Mouse (Mus musculus) layer of hippocampus, postnatal 25 days (tissue): Measurements from ENCODE around the gene Nek1. TPM values are rescaled to one million over a fixed set of nuclear protein-coding genes. Genes with fewer than 3 reads are reported as not detected.

ENCODE experiments used
- DNase-seq, 2 experiments: peaks; one replicate each; pipeline ENCODE4 v3.0.0; 2022; ENCODE audit warnings: mixed read lengths in 2 of 2, low spot score in 1 of 2; ENCODE audit errors: extremely low spot score in 1 of 2
- total RNA-seq, 2 experiments: library from RNA; stranded (reverse); gene quantifications; 2 replicates each; pipeline ENCODE4 v1.2.3; 2021

Nek1 gene
- total RNA-seq, 2 experiments from 2014 or later: 21.1 to 27.4 TPM

DNA sequence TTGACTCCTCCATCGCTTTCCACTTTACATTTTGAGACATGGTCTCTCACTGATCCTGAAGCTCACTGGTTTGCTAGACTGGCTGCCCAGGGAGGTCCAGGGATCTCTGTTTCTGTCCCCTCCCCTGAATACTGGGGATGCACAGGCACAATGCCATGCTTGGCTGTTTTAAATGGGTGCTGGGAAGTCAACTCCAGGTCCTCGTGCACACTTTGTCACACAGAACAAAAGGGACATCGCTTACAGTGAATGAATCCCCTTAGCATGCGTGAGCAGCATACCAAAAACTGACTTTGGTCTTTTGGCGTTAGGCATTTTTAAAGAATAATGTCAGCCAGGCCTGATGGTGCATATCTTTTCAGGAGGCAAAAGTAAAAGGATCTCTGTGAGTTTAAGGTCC is 155.7 kb downstream of the Nek1 start:
- no peak for DNase-seq

DNA sequence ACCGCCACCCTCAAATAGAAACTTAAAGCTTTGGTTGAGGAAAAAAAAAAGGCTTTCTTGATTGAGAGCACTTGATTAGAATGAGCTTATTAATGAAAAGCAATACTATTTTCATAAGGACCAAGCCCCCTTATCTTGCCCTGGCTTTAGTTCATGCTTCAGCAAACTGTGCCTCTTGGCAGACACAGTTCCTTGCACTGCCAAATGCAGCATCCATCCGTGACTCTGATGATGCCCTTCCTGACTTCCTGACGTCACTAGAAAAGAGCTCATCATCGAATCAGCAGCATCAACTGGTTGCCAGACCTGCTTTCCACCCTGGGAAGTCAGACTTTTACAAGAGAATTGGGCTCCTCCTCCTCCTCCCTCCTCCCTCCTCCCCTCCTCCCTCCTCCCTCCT is 157.6 kb downstream of the Nek1 start:
- no peak for DNase-seq

DNA sequence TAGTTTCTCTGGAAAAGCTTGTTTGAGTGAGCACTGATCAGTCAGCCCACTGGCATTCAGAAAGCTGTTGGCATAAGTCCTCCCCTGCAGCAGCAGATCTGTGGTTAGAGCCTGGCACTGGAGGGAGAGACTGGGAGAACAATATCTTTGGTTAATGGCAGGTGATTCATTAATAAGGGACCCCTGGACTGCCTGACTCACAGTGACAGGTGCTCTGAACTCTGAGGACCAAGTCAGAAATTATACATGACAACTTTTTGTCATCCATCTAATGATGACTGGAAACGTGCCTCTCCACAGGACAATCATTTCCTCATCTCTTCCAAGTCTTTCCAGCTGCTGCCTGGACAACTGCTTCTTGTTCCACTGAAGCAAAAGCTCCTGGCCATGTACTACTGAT is 163.4 kb downstream of the Nek1 start:
- DNase-seq: no peak

DNA sequence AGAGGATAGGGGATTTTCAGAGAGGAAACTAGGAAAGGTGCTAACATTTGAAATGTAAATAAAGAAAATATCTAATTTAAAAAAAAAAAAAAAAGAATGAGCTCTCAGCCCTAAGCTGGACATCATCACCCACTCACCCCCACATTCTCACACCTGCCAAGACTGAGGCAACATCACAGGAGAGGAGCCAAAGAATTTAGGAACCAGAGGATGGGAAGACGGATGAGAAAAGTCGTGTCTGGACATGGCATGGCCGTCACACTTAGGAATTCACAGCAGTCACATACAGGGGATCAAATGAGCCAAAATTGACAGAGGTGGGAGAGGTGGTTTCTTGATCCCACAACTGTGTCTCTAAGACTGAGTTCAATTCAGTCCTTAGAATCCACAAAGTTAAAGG is 165.5 kb downstream of the Nek1 start:
- no peak for DNase-seq

DNA sequence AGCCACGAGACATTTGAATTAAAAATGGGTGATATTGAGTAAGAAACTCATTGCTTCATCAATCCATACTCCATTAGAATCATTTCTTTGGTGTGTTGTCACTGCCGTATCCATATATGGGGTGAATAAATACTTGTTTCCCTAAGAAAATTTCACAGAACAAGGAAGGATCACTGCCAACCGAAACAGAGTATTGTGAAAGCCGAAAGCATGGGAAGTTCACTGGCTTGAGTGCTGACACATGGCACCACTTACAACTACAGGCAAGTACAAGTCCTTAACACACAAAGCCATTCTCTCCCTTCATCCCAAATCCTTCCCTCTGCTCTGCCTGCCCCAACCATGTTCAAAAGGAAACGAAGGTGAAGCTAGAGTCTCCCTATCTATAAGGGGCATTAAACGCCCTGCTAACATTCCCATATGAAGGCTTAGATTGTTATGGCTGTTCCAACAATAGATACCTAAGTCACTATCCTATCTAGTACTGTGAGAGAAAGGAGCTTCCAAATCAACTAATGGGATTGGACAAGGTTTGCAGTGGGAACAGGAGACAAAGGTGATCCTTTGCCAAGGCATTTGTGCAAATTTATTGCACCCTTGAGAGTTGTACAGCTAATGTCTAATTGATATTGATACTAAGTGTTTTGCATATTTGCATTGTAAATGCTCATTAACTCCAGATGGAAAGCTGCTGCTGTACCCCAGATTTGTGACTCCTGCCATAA is 168.6 kb downstream of the Nek1 start:
- no peak for DNase-seq

DNA sequence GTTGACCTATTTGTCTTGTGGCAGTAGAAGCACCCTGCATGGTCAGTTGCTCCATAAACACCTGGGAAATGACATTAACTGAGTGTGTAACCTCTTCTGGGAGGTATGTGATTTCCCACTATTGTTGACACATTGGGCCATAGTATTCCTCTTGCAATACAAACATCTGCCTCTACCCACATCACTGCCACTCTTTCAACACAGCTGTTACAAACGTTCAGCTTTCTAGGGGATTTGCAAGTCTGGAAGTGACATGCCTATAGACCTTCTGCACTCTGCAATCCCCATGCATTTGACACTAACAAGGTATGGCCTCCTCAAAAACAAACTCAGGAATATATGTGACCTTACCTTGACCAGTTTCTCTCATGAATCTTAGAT is 169.2 kb downstream of the Nek1 start:
- DNase-seq: no peak

DNA sequence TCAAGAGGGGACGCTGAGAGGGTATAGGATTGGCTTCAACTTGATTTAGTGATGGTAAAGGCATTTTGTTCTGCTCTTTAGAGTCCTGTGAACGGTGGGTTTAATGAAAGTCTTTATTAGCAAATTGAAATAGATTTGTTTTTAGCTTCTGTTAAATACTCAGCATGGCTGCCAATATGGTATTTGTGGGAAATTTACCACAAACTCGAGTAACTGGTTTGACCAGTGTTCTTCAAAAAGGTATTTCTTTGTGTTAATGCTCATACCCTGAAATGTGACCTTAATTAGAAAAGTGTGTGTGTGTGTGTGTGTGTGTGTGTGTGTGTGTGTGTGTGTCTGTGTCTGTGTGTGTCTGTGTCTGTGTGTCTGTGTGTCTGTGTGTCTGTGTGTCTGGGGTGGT is 178.6 kb downstream of the Nek1 start:
- no peak for DNase-seq

DNA sequence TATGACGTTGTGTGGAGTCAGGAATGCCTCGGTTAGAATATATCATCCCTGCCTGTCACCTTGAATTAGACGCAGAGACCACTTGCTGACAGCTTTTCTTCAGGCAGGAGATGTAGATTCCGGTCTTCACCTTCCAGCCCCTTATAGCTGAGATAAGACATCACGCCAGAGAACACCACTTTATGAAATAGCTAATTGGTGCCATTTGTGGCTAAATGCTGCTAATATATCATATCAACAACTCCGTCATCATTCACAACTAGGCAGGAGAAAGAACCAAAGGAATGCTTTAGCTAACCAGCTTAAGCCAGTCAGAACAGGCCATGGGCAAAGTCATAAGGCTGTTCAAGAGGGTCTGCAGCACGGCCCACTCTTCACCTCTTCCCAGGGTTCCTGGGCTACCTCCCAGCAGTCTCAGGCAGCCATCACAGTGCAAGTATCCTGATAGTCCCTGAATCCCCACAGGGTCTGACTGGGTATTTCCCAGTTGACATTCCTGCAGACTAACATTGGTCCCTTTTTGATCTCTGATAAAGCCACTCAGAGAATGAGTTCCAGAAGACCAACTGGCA is 181.0 kb downstream of the Nek1 start:
- no peak for DNase-seq

DNA sequence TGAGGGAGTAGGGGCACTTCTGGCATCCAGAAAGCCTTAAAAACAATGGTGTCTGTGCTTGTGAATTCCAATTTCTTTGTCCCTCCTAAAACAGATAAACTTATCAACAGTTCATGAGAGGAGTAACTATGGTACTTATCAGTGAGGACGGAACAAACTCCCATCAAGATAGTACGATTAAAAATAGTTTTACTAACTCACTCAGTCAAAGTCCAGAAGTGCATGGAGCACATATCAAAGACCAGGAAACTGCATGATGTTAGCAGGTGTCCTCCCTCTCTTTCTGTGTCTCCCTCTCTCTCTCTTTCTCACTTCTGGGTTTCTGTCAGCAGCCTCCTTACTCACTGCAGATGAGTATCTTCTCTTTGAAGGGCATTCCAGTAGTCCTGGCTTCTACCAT is 182.9 kb downstream of the Nek1 start:
- DNase-seq: no peak

DNA sequence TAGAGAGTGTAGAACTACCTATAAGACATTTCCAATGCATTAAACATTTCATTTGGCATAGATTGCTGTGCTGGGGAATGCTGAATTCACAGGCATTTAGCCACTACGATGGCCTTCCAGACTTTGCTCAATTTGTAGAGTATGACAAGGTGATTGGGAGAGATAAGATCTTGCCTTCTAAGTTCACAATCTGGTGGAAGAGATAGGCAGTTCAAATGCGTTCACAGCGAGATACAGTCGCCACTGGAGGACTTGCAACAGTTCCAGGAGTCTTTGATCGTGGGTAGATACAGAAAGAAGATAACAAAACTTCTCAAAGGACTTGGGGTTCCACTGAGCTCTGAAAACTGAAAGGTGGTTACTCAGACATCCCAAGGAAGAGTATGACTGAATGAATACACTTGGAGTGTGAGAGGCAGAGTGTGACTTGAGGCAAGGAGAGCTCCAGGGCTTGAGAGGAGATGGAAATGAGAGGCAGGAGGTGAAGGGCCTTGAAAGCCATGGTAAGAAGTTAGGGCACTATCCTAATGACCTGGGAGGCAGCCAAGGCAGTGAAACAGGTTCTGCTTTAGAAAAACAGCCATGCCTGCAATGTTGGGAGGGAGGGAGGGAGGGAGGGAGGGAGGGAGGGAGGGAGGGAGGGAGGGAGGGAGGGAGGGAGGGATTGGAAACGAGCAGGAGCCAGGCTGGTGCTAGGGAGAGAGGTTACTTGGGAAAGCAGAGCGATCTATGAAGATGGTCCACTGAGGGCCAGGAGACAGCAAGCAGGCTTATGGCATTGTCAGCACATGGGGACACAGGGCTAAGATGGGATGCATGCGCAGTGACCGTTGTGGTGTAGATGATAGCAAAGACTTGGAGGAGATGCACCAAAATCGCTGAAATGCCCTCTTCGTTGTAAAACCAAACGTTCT is 184.9 kb downstream of the Nek1 start:
- no peak for DNase-seq

DNA sequence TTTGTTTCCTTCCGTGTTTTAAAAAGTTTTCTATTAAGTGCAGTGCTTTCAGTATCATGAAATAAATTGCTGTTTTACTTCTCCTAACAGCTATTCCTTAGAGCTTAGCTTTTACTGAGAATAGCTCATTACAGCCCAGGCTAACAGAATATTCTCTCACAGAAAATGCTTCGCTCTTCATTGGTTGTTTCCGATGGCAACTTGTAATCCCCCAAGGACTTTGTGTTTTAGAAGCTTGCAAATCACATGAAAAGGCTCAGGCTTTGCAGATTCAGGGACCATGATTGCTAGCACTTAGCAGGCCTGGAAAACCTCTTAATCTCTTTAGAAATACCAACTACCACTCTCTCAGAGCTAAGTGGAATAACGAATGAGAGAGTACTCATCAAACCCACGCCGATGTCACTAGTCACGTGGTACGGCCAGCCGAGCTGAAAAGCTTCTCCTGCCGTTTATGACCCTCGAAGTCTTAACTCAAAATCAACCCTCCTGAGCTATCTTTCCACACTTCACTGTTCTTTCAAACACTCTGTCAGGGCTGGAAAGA is 185.7 kb downstream of the Nek1 start:
- no peak for DNase-seq

Other genes starting within 250 kb of the Nek1 start
- 10 to 100 TPM; 46.2 to 47.6 TPM for gene Hpf1, start 102.8 kb upstream of the Nek1 start, total RNA-seq
- gene Clcn3, start 9.9 kb upstream of the Nek1 start, total RNA-seq: 100 to 1,000 TPM; 123 to 124 TPM
- 10 to 100 TPM; 65.4 to 70.7 TPM for gene Sh3rf1, start 230.7 kb downstream of the Nek1 start, total RNA-seq